Mouse (Mus musculus) forebrain, embryonic 14.5 days (tissue): ENCODE data around the gene Svs6. TPM values are rescaled to one million over a fixed set of nuclear protein-coding genes. Genes with fewer than 3 reads are reported as not detected.

Experiments used
- ATAC-seq: fragments of 200-750 bp; cut with Nextera tagmentation; 2 replicates; pipeline ENCODE4 v1.8.0; 2017; ENCODE audit warnings: mild to moderate bottlenecking, moderate library complexity
- DNase-seq: peaks from one replicate; pipeline ENCODE4 v3.0.0-alpha.2; 2015; ENCODE audit warnings: low spot score
- H3K27ac ChIP-seq: fragments of 300-500 bp; sonication (generic); 2 replicates; pipeline ENCODE4 v1.5.1; 2014; ENCODE audit warnings: low read depth, mild to moderate bottlenecking, control low read depth, low read length, moderate library complexity
- H3K27me3 ChIP-seq: fragments of 300-500 bp; sonication (generic); replicated peaks from 2 replicates; pipeline ENCODE4 v1.6.1; 2014; ENCODE audit warnings: low read length, control low read depth, mixed read lengths; ENCODE audit not compliant: control insufficient read depth, insufficient read depth
- H3K36me3 ChIP-seq: fragments of 300-500 bp; sonication (generic); 2 replicates; pipeline ENCODE4 v1.6.1; 2014; ENCODE audit warnings: low read length, control low read depth; ENCODE audit not compliant: control insufficient read depth, insufficient read depth
- H3K4me1 ChIP-seq: fragments of 300-500 bp; sonication (generic); 2 replicates; pipeline ENCODE4 v1.6.1; 2014; ENCODE audit warnings: antibody characterized with exemption, low read length, control low read depth; ENCODE audit not compliant: control insufficient read depth, insufficient read depth
- H3K4me2 ChIP-seq: fragments of 300-500 bp; sonication (generic); 2 replicates; pipeline ENCODE4 v1.6.1; 2014; ENCODE audit warnings: mild to moderate bottlenecking, control low read depth, low read length
- H3K4me3 ChIP-seq: fragments of 300-500 bp; sonication (generic); 2 replicates; pipeline ENCODE4 v1.5.1; 2014; ENCODE audit warnings: low read depth, low read length, control low read depth
- H3K9ac ChIP-seq: fragments of 300-500 bp; sonication (generic); 2 replicates; pipeline ENCODE4 v1.6.1; 2014; ENCODE audit warnings: mild to moderate bottlenecking, low read length, control low read depth, moderate library complexity
- H3K9me3 ChIP-seq: fragments of 300-500 bp; sonication (generic); replicated peaks from 2 replicates; pipeline ENCODE4 v1.6.1; 2016; ENCODE audit warnings: low read length, control low read depth, mixed read lengths; ENCODE audit not compliant: control insufficient read depth
- WGBS: fragments of 180-500 bp; shearing (Covaris S2); extraction: QIAGEN DNeasy Blood & Tissue Kit; methylation state at CpG from one replicate; pipeline ENCODE4 v1.1.7; 2014; 5-methylcytosine and 5-hydroxymethylcytosine counted together
- polyA plus RNA-seq: library from polyadenylated mRNA; unstranded; fragments of >200 nt; fragmentation: Nextera tagmentation; extraction: Ambion mirVana; gene quantifications from 2 replicates; pipeline ENCODE4 v1.2.1, GENCODE M21; 2014

Gene Svs6
- polyA plus RNA-seq, 1 experiment from 2014 or later = not detected

GRCm38 (mm10) chr2:164348980-164349379, 32.4 kb downstream of the Svs6 start:
- no peaks in the 10 kb centered on the region for H3K4me1 ChIP-seq
- no peaks in the 10 kb centered on the region for H3K36me3 ChIP-seq
- ATAC-seq = no peak
- H3K27ac ChIP-seq = no peak overlapping the region
- 93% methylated on average over 3 of the region's 3 CpGs for WGBS
- peak; percentile 10 for DNase-seq
- H3K9me3 ChIP-seq = no peaks in the 10 kb centered on the region
- H3K27me3 ChIP-seq = no peaks in the 10 kb centered on the region
- H3K9ac ChIP-seq = no peak overlapping the region
- H3K4me3 ChIP-seq = no peak overlapping the region
- no peak overlapping the region for H3K4me2 ChIP-seq

GRCm38 (mm10) chr2:164352697-164353096, 36.1 kb downstream of the Svs6 start:
- Histone ChIP-seq H3K9me3 (no peaks in the 10 kb centered on the region), H3K4me3 (no peak overlapping the region), H3K4me1 (no peaks in the 10 kb centered on the region), H3K9ac (no peak overlapping the region), H3K27me3 (no peaks in the 10 kb centered on the region), H3K4me2 (no peak overlapping the region), H3K36me3 (no peaks in the 10 kb centered on the region), H3K27ac (no peak overlapping the region)
- DNase-seq (no peak), ATAC-seq (no peak)
- 92% methylated on average over 3 of the region's 3 CpGs for WGBS

GRCm38 (mm10) chr2:164353356-164353755, 36.8 kb downstream of the Svs6 start:
- no peaks in the 10 kb centered on the region for H3K9me3 ChIP-seq
- 88% methylated on average over 11 of the region's 11 CpGs for WGBS
- H3K9ac ChIP-seq = no peak overlapping the region
- H3K4me3 ChIP-seq = no peak overlapping the region
- no peaks in the 10 kb centered on the region for H3K27me3 ChIP-seq
- DNase-seq (no peak), ATAC-seq (no peak)
- H3K4me2 ChIP-seq = no peak overlapping the region
- no peaks in the 10 kb centered on the region for H3K4me1 ChIP-seq
- H3K36me3 ChIP-seq = no peaks in the 10 kb centered on the region
- no peak overlapping the region for H3K27ac ChIP-seq

- DNase-seq = no peak
- no peak overlapping the region for H3K4me3 ChIP-seq
- H3K4me1 ChIP-seq = no peaks in the 10 kb centered on the region
- no peak overlapping the region for H3K4me2 ChIP-seq
- no peaks in the 10 kb centered on the region for H3K36me3 ChIP-seq
- 81% methylated on average over 11 of the region's 11 CpGs for WGBS
- H3K9me3 ChIP-seq = no peaks in the 10 kb centered on the region
- H3K27me3 ChIP-seq = no peaks in the 10 kb centered on the region
- no peak overlapping the region for H3K9ac ChIP-seq
- no peak overlapping the region for H3K27ac ChIP-seq
- ATAC-seq = no peak
Measured at GRCm38 (mm10) chr2:164356177-164356967, 39.8 kb downstream of the Svs6 start.

DNA sequence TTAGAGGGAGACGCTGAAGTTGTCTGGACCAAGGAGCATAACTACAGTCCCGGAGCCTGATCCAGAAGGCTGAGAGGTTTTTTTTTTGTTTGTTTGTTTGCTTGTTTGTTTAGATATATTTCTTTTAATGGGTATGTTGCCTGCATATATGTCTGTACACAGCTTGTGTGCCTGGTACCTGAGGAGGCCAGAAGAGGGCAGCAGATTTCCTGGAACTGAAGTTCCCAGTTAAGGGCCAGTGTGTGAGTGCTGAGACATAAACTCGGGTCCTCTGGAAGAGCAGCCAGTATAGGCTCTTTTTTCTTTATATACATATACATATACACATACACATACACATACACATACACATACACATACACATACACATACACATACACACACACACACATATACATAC, 41.8 kb downstream of the Svs6 start:
- H3K9ac ChIP-seq = no peak overlapping the region
- ATAC-seq = no peak
- 75% methylated on average over 3 of the region's 3 CpGs for WGBS

GRCm38 (mm10) chr2:164359031-164359430, 42.5 kb downstream of the Svs6 start:
- Histone ChIP-seq H3K4me1 (no peaks in the 10 kb centered on the region), H3K27ac (no peak overlapping the region), H3K36me3 (no peaks in the 10 kb centered on the region), H3K27me3 (no peaks in the 10 kb centered on the region), H3K9me3 (no peaks in the 10 kb centered on the region), H3K4me2 (no peak overlapping the region), H3K9ac (no peak overlapping the region), H3K4me3 (no peak overlapping the region)
- ATAC-seq (no peak), DNase-seq (no peak)
- 88% methylated on average over 5 of the region's 5 CpGs for WGBS

More for the DNA sequence above, 41.8 kb downstream of the Svs6 start:
- H3K27me3 ChIP-seq = no peaks in the 10 kb centered on the region
- H3K9me3 ChIP-seq = no peaks in the 10 kb centered on the region
- no peak for DNase-seq
- no peaks in the 10 kb centered on the region for H3K36me3 ChIP-seq
- H3K4me1 ChIP-seq = no peaks in the 10 kb centered on the region
- no peak overlapping the region for H3K4me3 ChIP-seq
- H3K4me2 ChIP-seq = no peak overlapping the region
- no peak overlapping the region for H3K27ac ChIP-seq

DNA sequence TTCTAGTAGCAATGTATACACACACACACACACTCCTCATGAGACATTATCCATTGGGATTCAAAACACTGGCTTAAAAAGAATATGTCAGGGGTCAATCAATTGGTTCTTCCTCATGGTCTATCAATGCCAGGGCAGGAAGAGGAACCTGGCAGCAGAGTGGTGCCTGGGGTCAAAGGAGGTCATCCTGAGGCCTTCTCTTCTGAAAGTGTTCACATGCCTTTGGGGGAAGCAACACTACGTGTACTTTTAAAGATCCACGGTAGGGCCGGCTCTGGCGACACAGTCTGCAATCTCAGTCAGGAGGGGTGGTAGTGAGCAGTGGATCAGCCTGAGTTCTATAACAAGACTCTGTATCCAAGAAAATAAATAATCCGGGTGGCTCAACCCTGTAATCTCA, 43.1 kb downstream of the Svs6 start:
- no peaks in the 10 kb centered on the region for H3K9me3 ChIP-seq
- H3K36me3 ChIP-seq = no peaks in the 10 kb centered on the region
- H3K27ac ChIP-seq = no peak overlapping the region
- no peaks in the 10 kb centered on the region for H3K27me3 ChIP-seq
- ATAC-seq (no peak), DNase-seq (no peak)
- H3K4me2 ChIP-seq = no peak overlapping the region
- no peaks in the 10 kb centered on the region for H3K4me1 ChIP-seq
- no peak overlapping the region for H3K4me3 ChIP-seq
- WGBS = 75% methylated on average over 5 of the region's 5 CpGs
- no peak overlapping the region for H3K9ac ChIP-seq

DNA sequence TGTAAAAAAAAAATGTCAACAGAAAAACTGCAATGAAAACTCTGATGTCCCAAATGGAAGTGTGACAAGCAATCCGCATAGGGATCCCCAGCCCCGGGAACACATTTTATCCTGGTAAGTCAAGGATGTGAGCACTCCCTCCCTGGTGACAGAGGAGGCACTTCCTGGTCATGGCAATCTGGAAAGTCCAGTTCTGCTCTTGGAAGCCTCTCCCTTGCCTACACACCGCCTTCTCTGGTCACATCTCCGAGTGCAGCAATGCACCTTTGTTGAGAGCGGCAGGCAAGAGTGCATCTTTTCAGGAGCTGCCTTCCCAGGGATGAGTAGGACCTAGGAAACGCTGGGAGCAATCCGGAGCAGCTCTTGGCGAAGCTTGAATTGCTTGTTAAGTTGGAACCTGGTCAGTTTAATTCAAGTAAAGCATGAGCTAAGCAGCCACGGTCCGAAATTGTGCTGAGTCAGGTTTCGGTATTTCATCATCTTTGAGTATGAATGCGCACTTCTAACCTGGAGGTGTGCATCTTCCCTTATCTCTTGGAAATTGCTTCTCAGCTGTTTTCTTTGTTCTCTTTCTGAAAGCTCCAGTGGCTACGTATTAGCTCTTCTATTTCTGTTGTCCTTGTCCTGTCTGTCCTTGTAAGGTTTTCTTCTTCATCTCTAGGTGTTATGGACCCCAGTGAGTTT, 44.6 kb downstream of the Svs6 start:
- no peaks in the 10 kb centered on the region for H3K27me3 ChIP-seq
- H3K4me3 ChIP-seq = no peak overlapping the region
- no peaks in the 10 kb centered on the region for H3K36me3 ChIP-seq
- no peak overlapping the region for H3K27ac ChIP-seq
- no peaks in the 10 kb centered on the region for H3K9me3 ChIP-seq
- H3K4me2 ChIP-seq = no peak overlapping the region
- no peaks in the 10 kb centered on the region for H3K4me1 ChIP-seq
- ATAC-seq (no peak), DNase-seq (no peak)
- H3K9ac ChIP-seq = no peak overlapping the region
- WGBS = 31% methylated on average over 13 of the region's 13 CpGs

DNA sequence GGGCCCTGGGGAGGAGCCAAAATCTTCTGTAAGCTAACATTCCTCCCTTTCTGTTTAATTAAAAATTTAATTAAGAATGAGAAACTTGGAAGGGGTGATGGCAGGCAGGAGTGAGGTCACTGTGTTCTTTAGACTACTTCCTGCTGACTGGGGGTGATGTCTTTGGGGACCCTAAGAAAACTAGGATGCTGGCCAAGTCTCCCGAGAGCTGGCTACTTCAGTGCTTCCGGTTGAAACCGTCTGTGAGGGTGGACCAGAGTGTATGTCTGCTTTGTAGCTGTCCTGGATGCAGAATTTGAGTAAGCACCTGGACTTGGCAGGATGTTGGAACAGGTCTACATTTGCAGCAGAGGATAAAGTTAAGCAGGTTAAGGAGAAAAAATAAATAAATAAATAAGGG, 50.4 kb downstream of the Svs6 start:
- DNase-seq (peak; percentile 32), ATAC-seq (no peak)

More for the DNA sequence above, 50.4 kb downstream of the Svs6 start:
- H3K27me3 ChIP-seq = no peaks in the 10 kb centered on the region
- H3K9me3 ChIP-seq = no peaks in the 10 kb centered on the region
- WGBS = 44% methylated on average over 3 of the region's 3 CpGs
- H3K4me1 ChIP-seq = no peaks in the 10 kb centered on the region
- H3K36me3 ChIP-seq = no peaks in the 10 kb centered on the region
- H3K4me2 ChIP-seq = no peak overlapping the region
- H3K27ac ChIP-seq = no peak overlapping the region
- H3K4me3 ChIP-seq = no peak overlapping the region
- no peak overlapping the region for H3K9ac ChIP-seq
